Mouse (Mus musculus): ENCODE measurements around the gene Eef1akmt2. TPM values are rescaled to one million over a fixed set of nuclear protein-coding genes. Genes with fewer than 3 reads are reported as not detected.

Gene Eef1akmt2
- polyA plus RNA-seq (2015; fragmentation: Nextera tagmentation; extraction: Ambion mirVana), result 97.0 and 101 TPM in 2 replicates

- Histone ChIP-seq H3K9ac (replicated peaks; ENCODE audit: low read depth, low read length) (peak within 1 kb of the TSS; percentile 95), H3K4me3 (replicated peaks; ENCODE audit: low read length) (peak within 1 kb of the TSS; percentile 81), H3K36me3 (ENCODE audit: control insufficient read depth, insufficient read depth) (peaks cover 6% of the 10 kb centered on the region; the same call in 1 of the 2 replicates), H3K4me2 (ENCODE audit: low read length) (peak within 1 kb of the TSS; percentile 70), H3K9me3 (ENCODE audit: control insufficient read depth, low read length) (no peaks in the 10 kb centered on the region), H3K4me1 (replicated peaks; ENCODE audit: control insufficient read depth, insufficient read depth, low read length) (peaks cover 9% of the 10 kb centered on the region), H3K27ac (ENCODE audit: low read length) (peak within 1 kb of the TSS; percentile 97), H3K27me3 (replicated peaks; ENCODE audit: control insufficient read depth, insufficient read depth, low read length) (no peaks in the 10 kb centered on the region)
- ATAC-seq, result peak; percentile 96
- under 1% methylated on average over 37 of the region's 37 CpGs for WGBS
Measured at GRCm38 (mm10) chr7:132852173-132852844, at the start of gene Eef1akmt2. Gene Eef1akmt2, minus strand, starts transcription at chr7:132852673.

GRCm38 (mm10) chr7:132900826-132901531, 48.5 kb upstream of the Eef1akmt2 start:
- no peaks in the 10 kb centered on the region for H3K4me1 ChIP-seq (replicated peaks; ENCODE audit: control insufficient read depth, insufficient read depth, low read length)
- ATAC-seq, result no peak
- peaks cover 3% of the 10 kb centered on the region; the same call in 1 of the 2 replicates for H3K9me3 ChIP-seq (ENCODE audit: control insufficient read depth, low read length)
- no peaks in the 10 kb centered on the region for H3K27me3 ChIP-seq (replicated peaks; ENCODE audit: control insufficient read depth, insufficient read depth, low read length)
- no peaks in the 10 kb centered on the region for H3K36me3 ChIP-seq (ENCODE audit: control insufficient read depth, insufficient read depth)
- H3K4me3 ChIP-seq (replicated peaks; ENCODE audit: low read length), result no peak overlapping the region
- H3K27ac ChIP-seq (ENCODE audit: low read length), result no peak overlapping the region
- 52% methylated on average over 2 of the region's 2 CpGs for WGBS
- H3K4me2 ChIP-seq (ENCODE audit: low read length), result no peak overlapping the region
- H3K9ac ChIP-seq (replicated peaks; ENCODE audit: low read depth, low read length), result no peak overlapping the region

- Histone ChIP-seq H3K9ac (replicated peaks; ENCODE audit: low read depth, low read length) (no peak overlapping the region), H3K4me2 (ENCODE audit: low read length) (no peak overlapping the region), H3K36me3 (ENCODE audit: control insufficient read depth, insufficient read depth) (no peaks in the 10 kb centered on the region), H3K4me1 (replicated peaks; ENCODE audit: control insufficient read depth, insufficient read depth, low read length) (0 out of 2 replicates have a peak, but pooled peaks cover 3% of the 10 kb centered on the region), H3K9me3 (ENCODE audit: control insufficient read depth, low read length) (peaks cover 3% of the 10 kb centered on the region; the same call in 1 of the 2 replicates), H3K4me3 (replicated peaks; ENCODE audit: low read length) (no peak overlapping the region), H3K27me3 (replicated peaks; ENCODE audit: control insufficient read depth, insufficient read depth, low read length) (no peaks in the 10 kb centered on the region), H3K27ac (ENCODE audit: low read length) (no peak overlapping the region)
- no peak for ATAC-seq
- 96% methylated on average over 2 of the region's 2 CpGs for WGBS
Measured at GRCm38 (mm10) chr7:132898234-132898633, 45.8 kb upstream of the Eef1akmt2 start.

- Histone ChIP-seq H3K4me1 (replicated peaks; ENCODE audit: control insufficient read depth, insufficient read depth, low read length) (0 out of 2 replicates have a peak, but pooled peaks cover 3% of the 10 kb centered on the region), H3K9ac (replicated peaks; ENCODE audit: low read depth, low read length) (no peak overlapping the region), H3K9me3 (ENCODE audit: control insufficient read depth, low read length) (peaks cover 3% of the 10 kb centered on the region; the same call in 1 of the 2 replicates), H3K4me3 (replicated peaks; ENCODE audit: low read length) (no peak overlapping the region), H3K36me3 (ENCODE audit: control insufficient read depth, insufficient read depth) (no peaks in the 10 kb centered on the region), H3K27ac (ENCODE audit: low read length) (no peak overlapping the region), H3K4me2 (ENCODE audit: low read length) (no peak overlapping the region), H3K27me3 (replicated peaks; ENCODE audit: control insufficient read depth, insufficient read depth, low read length) (no peaks in the 10 kb centered on the region)
- ATAC-seq, result no peak
- WGBS, result 90% methylated on average over 10 of the region's 10 CpGs
Measured at GRCm38 (mm10) chr7:132897258-132897657, 44.8 kb upstream of the Eef1akmt2 start.

GRCm38 (mm10) chr7:132896206-132896815, 43.8 kb upstream of the Eef1akmt2 start:
- no peaks in the 10 kb centered on the region for H3K36me3 ChIP-seq (ENCODE audit: control insufficient read depth, insufficient read depth)
- 0 out of 2 replicates have a peak, but pooled peaks cover 3% of the 10 kb centered on the region for H3K4me1 ChIP-seq (replicated peaks; ENCODE audit: control insufficient read depth, insufficient read depth, low read length)
- WGBS, result 87% methylated on average over 9 of the region's 9 CpGs
- H3K4me3 ChIP-seq (replicated peaks; ENCODE audit: low read length), result no peak overlapping the region
- H3K4me2 ChIP-seq (ENCODE audit: low read length), result no peak overlapping the region
- H3K27me3 ChIP-seq (replicated peaks; ENCODE audit: control insufficient read depth, insufficient read depth, low read length), result no peaks in the 10 kb centered on the region
- H3K27ac ChIP-seq (ENCODE audit: low read length), result no peak overlapping the region
- H3K9me3 ChIP-seq (ENCODE audit: control insufficient read depth, low read length), result peaks cover 3% of the 10 kb centered on the region; the same call in 1 of the 2 replicates
- H3K9ac ChIP-seq (replicated peaks; ENCODE audit: low read depth, low read length), result no peak overlapping the region
- ATAC-seq, result no peak

- no peak overlapping the region for H3K27ac ChIP-seq (ENCODE audit: low read length)
- 0 out of 2 replicates have a peak, but pooled peaks cover 3% of the 10 kb centered on the region for H3K4me1 ChIP-seq (replicated peaks; ENCODE audit: control insufficient read depth, insufficient read depth, low read length)
- ATAC-seq, result no peak
- H3K9ac ChIP-seq (replicated peaks; ENCODE audit: low read depth, low read length), result no peak overlapping the region
- H3K27me3 ChIP-seq (replicated peaks; ENCODE audit: control insufficient read depth, insufficient read depth, low read length), result no peaks in the 10 kb centered on the region
- no peaks in the 10 kb centered on the region for H3K36me3 ChIP-seq (ENCODE audit: control insufficient read depth, insufficient read depth)
- no peak overlapping the region for H3K4me2 ChIP-seq (ENCODE audit: low read length)
- no peak overlapping the region for H3K4me3 ChIP-seq (replicated peaks; ENCODE audit: low read length)
- WGBS, result 56% methylated on average over 7 of the region's 7 CpGs
- H3K9me3 ChIP-seq (ENCODE audit: control insufficient read depth, low read length), result peaks cover 3% of the 10 kb centered on the region; the same call in 1 of the 2 replicates
Measured at GRCm38 (mm10) chr7:132894841-132895555, 42.5 kb upstream of the Eef1akmt2 start.

- no peaks in the 10 kb centered on the region for H3K27me3 ChIP-seq (replicated peaks; ENCODE audit: control insufficient read depth, insufficient read depth, low read length)
- 0 out of 2 replicates have a peak, but pooled peaks cover 3% of the 10 kb centered on the region for H3K4me1 ChIP-seq (replicated peaks; ENCODE audit: control insufficient read depth, insufficient read depth, low read length)
- no peak overlapping the region for H3K27ac ChIP-seq (ENCODE audit: low read length)
- peaks cover 2% of the 10 kb centered on the region; the same call in 1 of the 2 replicates for H3K9me3 ChIP-seq (ENCODE audit: control insufficient read depth, low read length)
- no peak overlapping the region for H3K4me3 ChIP-seq (replicated peaks; ENCODE audit: low read length)
- H3K4me2 ChIP-seq (ENCODE audit: low read length), result no peak overlapping the region
- no peak overlapping the region for H3K9ac ChIP-seq (replicated peaks; ENCODE audit: low read depth, low read length)
- 77% methylated on average over 1 of the region's 1 CpGs for WGBS
- ATAC-seq, result no peak
- no peaks in the 10 kb centered on the region for H3K36me3 ChIP-seq (ENCODE audit: control insufficient read depth, insufficient read depth)
Measured at GRCm38 (mm10) chr7:132893336-132893735, 40.9 kb upstream of the Eef1akmt2 start.

- H3K27me3 ChIP-seq (replicated peaks; ENCODE audit: control insufficient read depth, insufficient read depth, low read length), result no peaks in the 10 kb centered on the region
- H3K9me3 ChIP-seq (ENCODE audit: control insufficient read depth, low read length), result no peaks in the 10 kb centered on the region
- H3K4me2 ChIP-seq (ENCODE audit: low read length), result no peak overlapping the region
- no peak overlapping the region for H3K27ac ChIP-seq (ENCODE audit: low read length)
- H3K4me3 ChIP-seq (replicated peaks; ENCODE audit: low read length), result no peak overlapping the region
- WGBS, result 83% methylated on average over 7 of the region's 7 CpGs
- ATAC-seq, result no peak
- no peaks in the 10 kb centered on the region for H3K36me3 ChIP-seq (ENCODE audit: control insufficient read depth, insufficient read depth)
- 0 out of 2 replicates have a peak, but pooled peaks cover 3% of the 10 kb centered on the region for H3K4me1 ChIP-seq (replicated peaks; ENCODE audit: control insufficient read depth, insufficient read depth, low read length)
- no peak overlapping the region for H3K9ac ChIP-seq (replicated peaks; ENCODE audit: low read depth, low read length)
Measured at GRCm38 (mm10) chr7:132892806-132893205, 40.3 kb upstream of the Eef1akmt2 start.

All from forebrain, embryonic 16.5 days (tissue).